Comparison of ENCODE assay signal across 24 mouse cellular contexts in the genomic region with DNA sequence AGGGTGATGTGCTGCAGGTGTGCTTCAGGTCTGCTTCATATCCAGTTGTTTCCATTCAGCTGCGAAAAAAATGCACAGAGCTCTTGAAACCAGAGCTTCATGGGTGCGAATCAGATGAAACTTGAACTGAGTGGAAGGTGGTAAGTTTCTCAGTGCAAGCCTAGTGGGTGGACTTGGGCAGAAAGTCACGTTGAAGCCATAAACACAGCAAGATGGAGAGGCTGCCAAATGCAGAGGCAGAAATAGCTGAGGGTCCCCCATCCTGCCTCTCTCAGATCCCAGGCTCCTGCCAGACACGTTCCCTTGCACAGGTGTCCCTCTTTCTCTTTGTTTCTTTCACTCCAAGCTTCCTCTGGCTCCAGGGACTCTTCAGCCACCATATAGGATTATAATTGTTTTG. TPM values are rescaled to one million over a fixed set of nuclear protein-coding genes. Genes with fewer than 3 reads are reported as not detected.
A peak's percentile ranks its signal among the peaks of the same experiment; 100 is the strongest.
DNase-seq lines count a peak whose midpoint lies in the region; ATAC-seq lines count a peak whose summit lies in the region.
"Had no signal": no experiment of that assay in that cellular context is flagged by ENCODE, and none has a peak within 500 bp of the region (broad histone marks: within the 10 kb centered on the region; RNA-seq: fewer than 3 reads in every experiment).

No protein-coding gene starts in this region.

- H3K27ac ChIP-seq in limb, embryonic 10.5 days = no peak overlapping the region
- H3K27ac ChIP-seq in limb, embryonic 13.5 days = no peak overlapping the region
- H3K27ac ChIP-seq: embryonic facial prominence, embryonic 13.5 days; embryonic facial prominence, embryonic 15.5 days; forebrain, embryonic 10.5 days; forebrain, embryonic 12.5 days had no signal

- H3K4me2 ChIP-seq in limb, embryonic 13.5 days (replicated peaks) = no peak overlapping the region
- H3K4me2 ChIP-seq: embryonic facial prominence, embryonic 13.5 days; embryonic facial prominence, embryonic 15.5 days; forebrain, embryonic 12.5 days had no signal

- H3K4me1 ChIP-seq in limb, embryonic 10.5 days = peaks cover 35% of the 10 kb centered on the region
- peaks cover 46% of the 10 kb centered on the region for H3K4me1 ChIP-seq in limb, embryonic 13.5 days
- H3K4me1 ChIP-seq: embryonic facial prominence, embryonic 13.5 days; embryonic facial prominence, embryonic 15.5 days; forebrain, embryonic 12.5 days had no signal

- peak; percentile 29; the same call in 1 of the 2 replicates for ATAC-seq in limb, embryonic 13.5 days (ENCODE audit: low FRiP score, low read depth)
- ATAC-seq: forebrain, embryonic 14.5 days had no signal

- no peaks in the 10 kb centered on the region for H3K9me3 ChIP-seq in limb, embryonic 10.5 days (replicated peaks)
- H3K9me3 ChIP-seq in limb, embryonic 13.5 days = no peaks in the 10 kb centered on the region
- H3K9me3 ChIP-seq: embryonic facial prominence, embryonic 13.5 days; embryonic facial prominence, embryonic 15.5 days; forebrain, embryonic 10.5 days; forebrain, embryonic 12.5 days had no signal

- intact Hi-C loops in heart, postnatal 36 days (cut with DNase I) = no loop called here

- H3K9ac ChIP-seq in limb, embryonic 13.5 days = no peak overlapping the region
- H3K9ac ChIP-seq: embryonic facial prominence, embryonic 13.5 days; embryonic facial prominence, embryonic 15.5 days; forebrain, embryonic 12.5 days had no signal

- H3K27me3 ChIP-seq in limb, embryonic 10.5 days (ENCODE audit: low read depth, poor library complexity, severe bottlenecking) = no peaks in the 10 kb centered on the region
- no peaks in the 10 kb centered on the region for H3K27me3 ChIP-seq in limb, embryonic 13.5 days
- H3K27me3 ChIP-seq: embryonic facial prominence, embryonic 15.5 days had no signal

- H3K4me3 ChIP-seq in limb, embryonic 10.5 days = no peak overlapping the region
- H3K4me3 ChIP-seq in limb, embryonic 13.5 days = no peak overlapping the region
- H3K4me3 ChIP-seq: embryonic facial prominence, embryonic 13.5 days; embryonic facial prominence, embryonic 15.5 days; erythroblast, embryonic 14.5 days; forebrain, embryonic 10.5 days; forebrain, embryonic 12.5 days had no signal

- peaks cover 84% of the 10 kb centered on the region for H3K36me3 ChIP-seq in limb, embryonic 10.5 days
- H3K36me3 ChIP-seq in limb, embryonic 13.5 days = peaks cover 33% of the 10 kb centered on the region
- H3K36me3 ChIP-seq: embryonic facial prominence, embryonic 13.5 days; embryonic facial prominence, embryonic 15.5 days; forebrain, embryonic 10.5 days; forebrain, embryonic 12.5 days had no signal

- peak; percentile 81 for DNase-seq in heart, adult 11 months
- DNase-seq in heart, postnatal 36 days = no peak
- peak; percentile 27 for DNase-seq in limb, embryonic 10.5 days (ENCODE audit: low spot score)
- DNase-seq in skeletal muscle tissue, adult 2 months (ENCODE audit: low read depth, low spot score) = peak; percentile 57
- DNase-seq in kidney, adult 11 months = no peak
- no peak for DNase-seq in testis, postnatal 10 days (ENCODE audit: low spot score)
- DNase-seq: adrenal gland, adult 2 months; adrenal gland, postnatal 10 days; adrenal gland, postnatal 25 days; cerebellum, adult 11 months; cerebellum, adult 18-20 months; cerebellum, adult 8-10 months; cerebellum, adult 9-11 months; cerebellum, postnatal 14 days; cerebellum, postnatal 36 days; embryo, embryonic 11 days had no signal

- WGBS in limb, embryonic 10.5 days = 70% methylated on average over 4 of the region's 4 CpGs
- WGBS in limb, embryonic 13.5 days = 34% methylated on average over 4 of the region's 4 CpGs

RNA-seq across cellular contexts. Expression of gene Tbx15, which starts 41.3 kb away (rescaled TPM):
- total RNA-seq in heart, postnatal 36 days (2021) = under 1 TPM; 0.41 to 0.53 TPM
- polyA plus RNA-seq in limb, embryonic 10.5 days (2016; fragmentation: Nextera tagmentation; extraction: Ambion mirVana) = 25.8 and 41.2 TPM in 2 replicates
- 26.3 and 28.0 TPM in 2 replicates for polyA plus RNA-seq in limb, embryonic 13.5 days (2015; fragmentation: Nextera tagmentation; extraction: Ambion mirVana)
- total RNA-seq: common myeloid progenitor, adult 5-6 weeks had no signal
- polyA plus RNA-seq: erythroblast, embryonic 14.5 days had no signal

Comparison
In these comparisons a context has a peak if more than half of its experiments do, and no peak if none do; other contexts are left out.
1. DNase-seq: peak in heart, adult 11 months (single experiment), limb, embryonic 10.5 days (single experiment) and skeletal muscle tissue, adult 2 months (single experiment); none in heart, postnatal 36 days (0 of 2), kidney, adult 11 months (single experiment) and testis, postnatal 10 days (single experiment).